Comparison of ENCODE assay signal across 14 mouse cellular contexts in the genomic region with DNA sequence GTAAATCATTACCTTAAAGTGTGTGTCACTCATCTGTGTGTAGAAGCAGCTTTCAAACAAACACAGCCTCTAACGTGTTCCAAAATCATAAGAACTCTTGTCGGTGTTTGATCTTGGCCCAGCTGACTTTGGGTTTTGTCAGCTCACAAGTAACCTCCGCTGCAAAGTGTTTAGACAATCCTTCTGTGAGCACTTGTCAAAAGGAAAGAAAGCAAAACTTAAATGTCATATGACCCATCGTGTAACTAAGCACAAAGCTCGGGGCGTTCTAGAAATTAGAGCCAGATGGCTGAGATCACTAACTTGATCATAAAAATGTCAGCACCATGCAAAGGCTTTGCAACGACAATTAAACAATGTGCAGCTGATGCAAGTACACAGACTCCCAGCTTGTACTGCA. TPM values are rescaled to one million over a fixed set of nuclear protein-coding genes. Genes with fewer than 3 reads are reported as not detected.
DNase-seq lines count a peak whose midpoint lies in the region; ATAC-seq lines count a peak whose summit lies in the region.
"Had no signal": no experiment of that assay in that cellular context is flagged by ENCODE, and none has a peak within 500 bp of the region (broad histone marks: within the 10 kb centered on the region; RNA-seq: fewer than 3 reads in every experiment).

No protein-coding gene starts in this region.

- H3K9ac ChIP-seq in lung, embryonic 15.5 days: no peak overlapping the region
- H3K9ac ChIP-seq: forebrain, embryonic 13.5 days; midbrain, embryonic 12.5 days had no signal

- no peaks in the 10 kb centered on the region for H3K36me3 ChIP-seq in lung, embryonic 15.5 days
- H3K36me3 ChIP-seq: midbrain, embryonic 12.5 days had no signal

- H3K4me1 ChIP-seq in lung, embryonic 15.5 days: peaks cover 8% of the 10 kb centered on the region
- H3K4me1 ChIP-seq: forebrain, embryonic 13.5 days; midbrain, embryonic 12.5 days had no signal

- no peaks in the 10 kb centered on the region for H3K27me3 ChIP-seq in lung, embryonic 15.5 days
- H3K27me3 ChIP-seq: forebrain, embryonic 13.5 days; midbrain, embryonic 12.5 days had no signal

- no peak overlapping the region for H3K27ac ChIP-seq in lung, embryonic 15.5 days
- H3K27ac ChIP-seq: forebrain, embryonic 13.5 days; heart, adult 2 months; midbrain, embryonic 12.5 days had no signal

- WGBS in lung, embryonic 15.5 days: 4% methylated on average over 7 of the region's 7 CpGs

- H3K9me3 ChIP-seq in lung, embryonic 15.5 days: no peaks in the 10 kb centered on the region
- H3K9me3 ChIP-seq: forebrain, embryonic 13.5 days had no signal

- no peak overlapping the region for H3K4me3 ChIP-seq in lung, embryonic 15.5 days
- H3K4me3 ChIP-seq: forebrain, embryonic 13.5 days; heart, adult 2 months; midbrain, embryonic 12.5 days had no signal

- ATAC-seq in lung, embryonic 15.5 days (ENCODE audit: borderline replicate concordance, extremely low read depth, low FRiP score, low TSS enrichment): peak; percentile 94
- ATAC-seq: forebrain, embryonic 13.5 days had no signal

- no peak overlapping the region for H3K4me2 ChIP-seq in lung, embryonic 15.5 days
- H3K4me2 ChIP-seq: forebrain, embryonic 13.5 days; liver, embryonic 11.5 days; midbrain, embryonic 12.5 days had no signal

- DNase-seq in 3T3-L1 (ENCODE audit: low read depth, low spot score) (peak; percentile 66), adipocyte (ENCODE audit: low spot score) (peak; percentile 16)
- peak; percentile 44 for DNase-seq in kidney, postnatal 10 days
- no peak for DNase-seq in heart, adult 11 months
- no peak for DNase-seq in frontal cortex, adult 2 months (ENCODE audit: extremely low spot score in 1 of 2, low spot score in 1 of 2)
- DNase-seq in gastrocnemius, adult 18-20 months (ENCODE audit: low spot score): no peak
- DNase-seq: heart, adult 2 months; heart, postnatal 4 days had no signal

RNA-seq across cellular contexts. Expression of a gene that starts 47.2 kb away (rescaled TPM):
- polyA plus RNA-seq in lung, embryonic 15.5 days (2015; fragmentation: Nextera tagmentation; extraction: Ambion mirVana): 2.5 and 2.7 TPM in 2 replicates
- 0.57 and 0.70 TPM in 2 replicates for polyA plus RNA-seq in frontal cortex, adult 2 months (2012; rRNA removed)
- total RNA-seq in gastrocnemius, adult 18-20 months (2021): under 1 TPM in 1 of 2 experiments, not detected in 1; 0.09 TPM
- polyA plus RNA-seq: cortical plate, adult 2 months; neural tube, embryonic 14.5 days had no signal

Comparison
In these comparisons a context has a peak if more than half of its experiments do, and no peak if none do; other contexts are left out.
1. DNase-seq: peak in 3T3-L1 (single experiment), adipocyte (single experiment) and kidney, postnatal 10 days (single experiment); none in heart, adult 11 months (single experiment), frontal cortex, adult 2 months (0 of 2) and gastrocnemius, adult 18-20 months (single experiment).